Mouse (Mus musculus) common myeloid progenitor, adult 5-6 weeks (primary cell): ENCODE data around the gene Scfd2. TPM values are rescaled to one million over a fixed set of nuclear protein-coding genes. Genes with fewer than 3 reads are reported as not detected.

Experiments
- ATAC-seq: replicated peaks from 2 replicates; pipeline ENCODE4 v1.8.0; 2016; ENCODE audit warnings: low read depth, mild to moderate bottlenecking, moderate TSS enrichment, inconsistent platforms; ENCODE audit not compliant: poor library complexity, severe bottlenecking
- total RNA-seq: library from RNA; stranded (forward); fragments of 200-1000, 187-1606 nt; gene quantifications from 2 replicates; pipeline ENCODE4 v1.2.3, GENCODE M21; 2017

Scfd2 gene
- total RNA-seq, 1 experiment from 2014 or later = 17.0 TPM

DNA sequence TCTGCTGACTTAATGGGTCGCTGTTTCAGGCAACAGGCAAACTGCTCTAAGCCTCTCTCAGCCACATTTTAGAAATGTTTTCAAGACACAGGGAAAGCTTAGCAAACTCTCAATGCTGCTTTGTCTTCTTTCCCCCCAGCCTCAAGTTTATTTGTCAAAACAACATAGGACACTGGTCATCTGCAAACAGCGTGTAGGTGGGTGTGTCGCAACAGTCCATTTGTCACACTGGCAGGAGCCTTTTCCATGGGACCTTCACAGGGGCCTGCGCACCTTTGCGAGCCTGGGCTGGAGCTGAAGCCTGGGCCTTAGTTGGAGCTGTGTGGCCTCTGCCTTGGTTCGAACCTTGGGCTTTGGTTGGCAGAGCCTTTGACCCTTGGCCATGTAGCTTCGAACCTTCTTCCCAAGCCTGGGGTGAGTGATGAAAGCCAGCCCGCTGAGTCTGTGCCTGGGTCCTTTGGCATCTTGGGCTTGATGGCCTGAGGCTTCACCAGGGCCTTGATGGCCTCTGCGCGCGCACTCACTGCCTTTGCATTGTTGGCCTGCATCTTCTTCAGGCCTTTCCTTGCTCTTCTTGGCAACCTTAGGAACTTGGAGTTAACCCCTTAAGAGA lies 215.1 kb downstream of the Scfd2 start:
- ATAC-seq = no peak

DNA sequence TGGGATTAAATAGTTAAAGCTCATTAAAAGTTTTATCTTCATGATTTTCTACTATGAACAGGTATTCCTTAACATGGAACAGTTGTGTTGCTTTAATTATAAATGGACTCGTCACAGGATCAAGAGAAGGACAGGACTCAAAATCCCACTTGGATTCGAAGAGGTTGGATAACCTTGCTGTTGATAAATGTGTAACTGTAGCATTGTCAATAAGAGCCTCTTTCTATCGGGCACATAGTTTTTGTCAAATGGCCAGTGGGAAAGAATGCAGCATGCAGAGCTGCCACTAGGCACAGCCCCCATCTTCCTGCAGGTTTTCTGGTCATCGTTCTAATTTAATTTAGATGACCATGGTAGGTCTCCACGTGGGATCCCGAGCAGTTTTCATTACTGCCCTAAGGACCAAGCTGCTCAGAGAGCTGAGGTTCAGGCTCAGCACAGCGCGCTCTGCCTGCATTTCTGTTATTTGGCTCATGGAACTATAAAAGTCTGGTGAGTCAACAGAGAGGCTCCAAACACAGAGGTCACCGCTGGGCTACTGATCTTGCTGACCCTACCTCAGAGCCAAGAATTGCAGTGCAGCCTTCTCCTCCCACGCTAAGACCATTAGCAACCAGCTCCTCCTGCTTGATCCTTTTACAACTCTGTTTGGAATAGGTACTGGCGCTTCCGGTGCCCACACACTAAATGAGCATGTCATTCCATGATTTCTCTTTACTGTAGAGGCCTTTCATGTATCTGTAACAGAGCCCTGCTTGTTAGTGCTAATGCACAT lies 215.9 kb downstream of the Scfd2 start:
- ATAC-seq = no peak

GRCm38 (mm10) chr5:74314501-74314900 lies 217.1 kb downstream of the Scfd2 start:
- no peak for ATAC-seq

DNA sequence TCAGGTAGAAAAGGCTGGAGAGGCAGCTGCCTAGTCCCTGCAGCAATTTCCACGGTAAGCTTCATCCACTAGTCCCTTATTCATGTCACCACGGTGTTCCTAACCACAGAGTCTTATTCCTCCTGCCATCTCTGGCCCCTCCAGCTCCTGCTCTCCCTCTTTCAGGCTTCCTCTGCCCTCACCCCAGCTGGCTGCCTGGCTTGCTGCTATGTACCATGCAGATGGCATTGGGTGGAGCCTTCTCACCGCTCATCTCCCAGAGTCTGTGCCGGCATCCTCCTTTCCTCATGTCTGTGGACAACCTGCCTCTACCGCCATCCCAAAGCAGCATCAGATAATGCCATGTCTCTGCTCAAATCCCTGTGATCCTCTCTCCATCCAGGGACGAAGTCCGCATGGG lies 218.0 kb downstream of the Scfd2 start:
- ATAC-seq = no peak

GRCm38 (mm10) chr5:74311865-74312264 lies 219.7 kb downstream of the Scfd2 start:
- no peak for ATAC-seq

- peak; percentile 65 for ATAC-seq
These were observed 220.2 kb downstream of the Scfd2 start for GRCm38 (mm10) chr5:74311200-74311825.

GRCm38 (mm10) chr5:74310101-74310500 lies 221.5 kb downstream of the Scfd2 start:
- no peak for ATAC-seq

DNA sequence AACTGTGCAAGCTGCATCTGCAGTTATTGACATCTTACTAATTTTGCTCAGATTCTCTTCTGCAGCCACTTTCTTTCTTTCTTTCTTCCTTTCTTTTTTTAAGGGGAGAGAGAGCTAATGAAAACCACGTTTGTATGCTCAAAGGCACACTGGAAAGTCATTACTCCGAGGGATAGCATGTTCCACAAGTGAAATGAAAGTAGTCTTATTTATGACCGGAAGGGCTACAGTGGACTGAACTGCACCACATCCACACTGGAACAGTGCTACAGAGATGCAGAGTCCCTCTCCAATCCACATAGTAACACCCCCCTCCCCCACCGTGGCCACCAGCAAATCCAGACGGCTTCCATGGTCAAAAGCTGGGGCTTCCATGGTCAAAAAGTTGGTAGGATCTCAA lies 224.3 kb downstream of the Scfd2 start:
- ATAC-seq = no peak

GRCm38 (mm10) chr5:74305533-74306189 lies 225.9 kb downstream of the Scfd2 start:
- ATAC-seq = no peak

DNA sequence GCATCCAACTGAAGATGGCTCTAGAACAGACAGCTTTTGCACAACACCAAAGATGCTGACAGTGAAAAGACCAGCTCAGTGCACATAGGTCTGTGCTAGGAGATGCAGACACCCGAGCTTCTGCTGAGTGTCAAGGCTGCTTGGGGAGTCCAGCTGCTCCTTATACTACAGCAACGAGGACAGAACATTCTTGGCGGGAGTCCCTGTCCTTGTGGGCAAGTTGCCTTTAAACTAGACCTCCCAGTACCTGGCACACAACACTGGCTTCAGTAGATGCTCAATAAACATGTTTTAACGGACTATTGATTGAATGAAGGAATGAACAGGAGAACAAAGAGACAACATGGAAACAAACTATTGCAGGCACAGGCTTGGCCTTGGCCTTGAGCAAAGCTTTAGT lies 226.8 kb downstream of the Scfd2 start:
- no peak for ATAC-seq

- no peak for ATAC-seq
These were observed 229.2 kb downstream of the Scfd2 start for GRCm38 (mm10) chr5:74302331-74302730.

GRCm38 (mm10) chr5:74301443-74301842 lies 230.1 kb downstream of the Scfd2 start:
- ATAC-seq = no peak

DNA sequence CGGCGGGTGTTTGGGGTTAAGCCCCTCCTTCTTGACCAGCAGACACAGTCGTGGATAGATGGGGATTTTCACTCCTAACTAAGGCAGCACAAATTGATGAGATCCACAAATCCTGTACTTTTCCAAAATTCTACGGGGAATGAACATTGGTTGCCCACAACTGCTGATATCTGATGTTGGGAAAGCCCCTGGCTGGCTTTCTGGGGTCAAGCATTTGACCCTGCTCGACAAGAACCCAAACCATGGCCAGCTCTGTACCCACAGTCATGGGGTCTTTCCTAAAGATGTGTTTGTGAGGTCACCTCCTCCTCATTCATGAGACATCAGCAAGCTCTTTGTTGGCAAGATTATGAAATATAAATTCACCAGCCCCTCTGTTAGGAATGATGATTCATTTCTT lies 230.6 kb downstream of the Scfd2 start:
- no peak for ATAC-seq

DNA sequence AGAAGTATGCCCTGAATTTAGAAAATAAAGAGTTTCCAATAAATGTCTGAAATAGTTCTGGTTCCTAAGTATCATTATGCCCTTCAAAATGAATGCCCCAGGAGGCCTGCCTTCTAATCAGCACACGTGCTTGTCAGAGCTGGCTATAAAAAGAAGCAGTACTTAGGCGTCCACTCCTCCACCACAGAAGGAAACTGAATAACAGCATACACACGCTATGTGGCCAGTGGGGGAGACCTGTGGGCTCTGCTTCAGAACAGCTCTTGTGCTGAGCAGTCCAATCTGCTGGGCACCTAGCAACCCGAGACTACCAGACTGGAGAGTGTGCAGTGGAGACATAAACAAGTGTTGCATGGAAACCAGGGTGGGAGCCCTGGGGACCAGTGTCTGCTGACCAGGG lies 231.4 kb downstream of the Scfd2 start:
- ATAC-seq = no peak

GRCm38 (mm10) chr5:74297113-74297512 lies 234.4 kb downstream of the Scfd2 start:
- ATAC-seq = peak; percentile 68

DNA sequence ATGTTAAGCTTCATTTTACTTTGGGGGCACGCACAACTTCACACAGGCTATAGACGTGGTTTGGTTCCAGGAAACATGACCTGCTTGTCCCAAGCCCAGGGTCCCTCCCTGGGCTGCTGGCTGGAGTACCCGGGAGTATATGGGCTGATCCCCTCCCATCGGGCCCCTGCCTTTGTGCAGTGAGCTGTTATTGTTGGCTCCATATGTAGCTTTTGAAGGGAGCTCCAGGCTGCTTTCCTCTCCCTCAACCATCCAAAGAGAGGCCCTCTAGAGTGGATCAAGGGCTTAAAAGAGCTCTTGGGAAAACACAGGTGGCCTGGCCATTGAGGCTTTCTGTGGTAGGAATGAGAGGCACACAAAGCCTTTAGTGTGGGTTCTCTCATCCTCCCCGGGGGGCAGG lies 235.5 kb downstream of the Scfd2 start:
- ATAC-seq = no peak

DNA sequence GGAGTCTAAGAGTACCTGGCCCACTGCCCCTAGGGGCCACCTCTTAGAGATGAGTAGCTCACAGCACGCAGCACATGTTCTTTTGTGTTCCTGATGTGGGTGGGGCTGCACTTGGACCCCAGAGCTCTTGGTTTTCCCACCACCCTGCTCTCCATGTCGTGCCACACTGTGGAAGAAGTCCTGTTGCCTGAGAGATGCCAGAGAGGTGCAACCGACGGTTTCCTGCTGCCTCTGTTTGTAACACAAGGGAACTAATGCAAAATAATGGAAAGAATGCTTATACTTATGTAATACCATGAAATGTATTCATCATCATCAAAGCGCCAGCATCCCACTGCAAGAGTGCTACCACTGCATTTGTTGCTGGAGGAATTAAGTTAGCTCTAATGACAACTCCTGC lies 238.0 kb downstream of the Scfd2 start:
- no peak for ATAC-seq

GRCm38 (mm10) chr5:74292050-74292449 lies 239.5 kb downstream of the Scfd2 start:
- ATAC-seq = no peak

- ATAC-seq = no peak
These were observed 240.0 kb downstream of the Scfd2 start for GRCm38 (mm10) chr5:74291575-74291974.

DNA sequence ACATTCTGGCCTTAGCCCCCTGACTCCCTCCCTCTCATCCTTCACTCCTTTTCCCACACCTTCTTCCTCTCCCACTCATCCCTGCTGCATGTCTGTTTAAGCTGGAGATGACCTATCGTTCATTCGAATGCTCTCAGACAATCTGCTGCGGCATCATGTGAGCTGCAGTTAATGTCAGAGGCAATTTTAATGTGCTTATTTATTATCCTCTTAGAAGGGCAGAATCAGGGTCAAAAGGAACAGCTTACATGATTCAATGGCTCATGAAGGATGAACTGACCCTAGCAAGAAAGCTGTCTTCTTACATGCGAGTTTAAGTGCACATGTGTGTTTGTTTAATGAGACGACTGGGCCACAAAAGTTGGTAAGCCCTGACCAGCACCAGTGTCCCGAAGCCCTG lies 241.6 kb downstream of the Scfd2 start:
- ATAC-seq = no peak

DNA sequence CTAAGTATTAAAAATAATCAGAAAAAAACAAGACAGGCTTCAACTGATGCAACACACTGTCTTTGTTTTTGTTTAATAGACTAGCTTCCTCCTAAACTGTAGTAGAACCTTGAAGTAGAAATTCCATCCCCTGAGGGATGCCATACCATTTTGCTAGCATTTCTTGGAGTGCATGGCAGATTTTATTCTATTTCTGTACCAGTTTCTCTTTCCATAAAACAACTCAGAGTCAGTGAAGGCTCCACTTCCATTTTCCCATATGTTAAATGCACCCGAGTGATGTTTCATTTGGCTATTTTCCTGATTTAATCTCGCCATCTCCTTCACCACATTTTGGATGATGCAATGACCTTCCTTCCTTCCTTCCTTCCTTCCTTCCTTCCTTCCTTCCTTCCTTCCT lies 243.4 kb downstream of the Scfd2 start:
- no peak for ATAC-seq
